Mouse (Mus musculus) liver, embryonic 14.5 days (tissue): ENCODE data around the gene Sfrp2. TPM values are rescaled to one million over a fixed set of nuclear protein-coding genes. Genes with fewer than 3 reads are reported as not detected.
A peak's percentile ranks its signal among the peaks of the same experiment; 100 is the strongest.

Experiments
- ATAC-seq: fragments of 200-750 bp; cut with Nextera tagmentation; 2 replicates; pipeline ENCODE4 v1.8.0; 2017; ENCODE audit warnings: moderate number of reproducible peaks, mild to moderate bottlenecking, moderate library complexity; ENCODE audit not compliant: insufficient read depth
- DNase-seq, 3 experiments: peaks; one replicate each; pipeline ENCODE4 v3.0.0-alpha.2; 2012 to 2013; ENCODE audit warnings: low read depth in 3 of 3, low spot score in 3 of 3
- H3K27ac ChIP-seq: fragments of 300-500 bp; sonication (generic); 2 replicates; pipeline ENCODE4 v1.5.1; 2014; ENCODE audit warnings: moderate library complexity, mild to moderate bottlenecking, control low read depth, inconsistent platforms
- H3K27me3 ChIP-seq: fragments of 300-500 bp; sonication (generic); 2 replicates; pipeline ENCODE4 v1.6.1; 2014; ENCODE audit warnings: mild to moderate bottlenecking, low read length, moderate library complexity; ENCODE audit not compliant: control insufficient read depth, insufficient read depth
- H3K36me3 ChIP-seq: fragments of 300-500 bp; sonication (generic); replicated peaks from 2 replicates; pipeline ENCODE4 v1.6.1; 2014; ENCODE audit warnings: low read depth; ENCODE audit not compliant: control insufficient read depth, insufficient read depth
- H3K4me1 ChIP-seq, 2 experiments: fragments of 200-500 bp in 1 of 2; fragments of 300-500 bp in 1 of 2; sonication (generic) in 1 of 2; replicated peaks; 2 replicates each; pipeline ENCODE4 v1.6.1; 2012 to 2014; ENCODE audit warnings: antibody characterized with exemption in 1 of 2, inconsistent platforms in 1 of 2, low read length in 1 of 2; ENCODE audit not compliant: control insufficient read depth in 2 of 2, insufficient read depth in 2 of 2
- H3K4me2 ChIP-seq: fragments of 300-500 bp; sonication (generic); 2 replicates; pipeline ENCODE4 v1.6.1; 2014; ENCODE audit warnings: low read depth, mild to moderate bottlenecking, control low read depth, moderate library complexity
- H3K4me3 ChIP-seq, 2 experiments: fragments of 200-500 bp in 1 of 2; fragments of 300-500 bp in 1 of 2; sonication (generic) in 1 of 2; 2 replicates each; pipeline ENCODE4 v1.5.1; 2012 to 2014; ENCODE audit warnings: low read depth in 2 of 2, low read length in 2 of 2, mild to moderate bottlenecking in 2 of 2, control low read depth in 1 of 2, inconsistent platforms in 1 of 2, moderate library complexity in 1 of 2; ENCODE audit not compliant: insufficient read depth in 1 of 2
- H3K9ac ChIP-seq: fragments of 300-500 bp; sonication (generic); replicated peaks from 2 replicates; pipeline ENCODE4 v1.6.1; 2014; ENCODE audit warnings: mild to moderate bottlenecking, control low read depth, moderate library complexity
- H3K9me3 ChIP-seq: fragments of 300-500 bp; sonication (generic); 2 replicates; pipeline ENCODE4 v1.6.1; 2016; ENCODE audit warnings: low read length, mixed read lengths; ENCODE audit not compliant: control insufficient read depth
- CTCF ChIP-seq: IDR thresholded peaks from 2 replicates; pipeline ENCODE4 v1.5.1; 2016; ENCODE audit warnings: antibody characterized with exemption, low read depth, control low read depth
- EP300 ChIP-seq: IDR thresholded peaks from 2 replicates; pipeline ENCODE4 v1.6.1; 2016; ENCODE audit warnings: antibody characterized with exemption, low read depth
- WGBS: fragments of 180-500 bp; shearing (Covaris S2); extraction: QIAGEN DNeasy Blood & Tissue Kit; methylation state at CpG from one replicate; pipeline ENCODE4 v1.1.7; 2014; ENCODE audit not compliant: insufficient replicate concordance; 5-methylcytosine and 5-hydroxymethylcytosine counted together
- polyA plus RNA-seq, 2 experiments: library from polyadenylated mRNA; depleted of rRNA in 1 of 2; stranded (reverse) in 1 of 2; unstranded in 1 of 2; fragments of >200 nt; fragmentation: Nextera tagmentation in 1 of 2; extraction: Ambion mirVana in 1 of 2; gene quantifications; 2 replicates each; pipeline versions ENCODE4 v1.2.1 to v1.2.3; 2012 to 2014

The Sfrp2 gene
- polyA plus RNA-seq, 2 experiments, result 1.2 to 1.6 TPM

GRCm38 (mm10) chr3:83791444-83791843 lies 25.3 kb downstream of the Sfrp2 start:
- Histone ChIP-seq H3K27ac (no peak overlapping the region), H3K4me3 (no peak overlapping the region), H3K4me1 (no peaks in the 10 kb centered on the region), H3K4me2 (no peak overlapping the region), H3K27me3 (peaks cover 8% of the 10 kb centered on the region), H3K36me3 (no peaks in the 10 kb centered on the region), H3K9me3 (no peaks in the 10 kb centered on the region), H3K9ac (no peak overlapping the region)
- TF ChIP-seq CTCF, result no peak
- no peak for TF ChIP-seq EP300
- no peak for DNase-seq
- no peak for ATAC-seq
- WGBS, result 43% methylated on average over 3 of the region's 3 CpGs

GRCm38 (mm10) chr3:83797098-83797497 lies 31.0 kb downstream of the Sfrp2 start:
- Histone ChIP-seq H3K9ac (no peak overlapping the region), H3K36me3 (no peaks in the 10 kb centered on the region), H3K4me2 (no peak overlapping the region), H3K4me1 (no peaks in the 10 kb centered on the region), H3K4me3 (no peak overlapping the region), H3K27me3 (no peaks in the 10 kb centered on the region), H3K9me3 (no peaks in the 10 kb centered on the region; the same call in 1 of the 2 replicates), H3K27ac (no peak overlapping the region)
- no peak for DNase-seq
- TF ChIP-seq CTCF, result no peak
- no peak for TF ChIP-seq EP300
- 51% methylated on average over 6 of the region's 6 CpGs for WGBS
- ATAC-seq, result no peak

- Histone ChIP-seq H3K9ac (no peak overlapping the region), H3K9me3 (no peaks in the 10 kb centered on the region; the same call in 1 of the 2 replicates), H3K27me3 (no peaks in the 10 kb centered on the region), H3K27ac (no peak overlapping the region), H3K4me2 (no peak overlapping the region), H3K36me3 (no peaks in the 10 kb centered on the region), H3K4me3 (no peak overlapping the region), H3K4me1 (no peaks in the 10 kb centered on the region)
- DNase-seq (peak in 1 of 3 experiments; percentile 22), ATAC-seq (no peak)
- no peak for TF ChIP-seq EP300
- TF ChIP-seq CTCF, result peak; percentile 74
- 4% methylated on average over 10 of the region's 10 CpGs for WGBS
Observed at GRCm38 (mm10) chr3:83797828-83798227, 31.7 kb downstream of the Sfrp2 start.

- no peaks in the 10 kb centered on the region for H3K36me3 ChIP-seq
- H3K4me1 ChIP-seq, result no peaks in the 10 kb centered on the region
- no peak for DNase-seq
- H3K9ac ChIP-seq, result no peak overlapping the region
- H3K4me2 ChIP-seq, result no peak overlapping the region
- H3K4me3 ChIP-seq, result no peak overlapping the region
- H3K27ac ChIP-seq, result no peak overlapping the region
- H3K9me3 ChIP-seq, result no peaks in the 10 kb centered on the region; the same call in 1 of the 2 replicates
- 62% methylated on average over 7 of the region's 7 CpGs for WGBS
- ATAC-seq, result no peak
- TF ChIP-seq CTCF (no peak), EP300 (no peak)
- no peaks in the 10 kb centered on the region for H3K27me3 ChIP-seq
Observed at GRCm38 (mm10) chr3:83799486-83799885, 33.4 kb downstream of the Sfrp2 start.

- H3K4me3 ChIP-seq, result no peak overlapping the region
- no peaks in the 10 kb centered on the region for H3K36me3 ChIP-seq
- H3K9me3 ChIP-seq, result no peaks in the 10 kb centered on the region; the same call in 1 of the 2 replicates
- no peaks in the 10 kb centered on the region for H3K4me1 ChIP-seq
- 78% methylated on average over 4 of the region's 4 CpGs for WGBS
- H3K4me2 ChIP-seq, result no peak overlapping the region
- H3K27me3 ChIP-seq, result no peaks in the 10 kb centered on the region
- no peak for ATAC-seq
- peak; percentile 62 for TF ChIP-seq CTCF
- no peak for TF ChIP-seq EP300
- H3K27ac ChIP-seq, result no peak overlapping the region
- H3K9ac ChIP-seq, result no peak overlapping the region
- DNase-seq, result no peak
Observed at GRCm38 (mm10) chr3:83801649-83802155, 35.6 kb downstream of the Sfrp2 start.

- TF ChIP-seq EP300 (no peak), CTCF (no peak)
- Histone ChIP-seq H3K27ac (no peak overlapping the region), H3K36me3 (no peaks in the 10 kb centered on the region), H3K9ac (no peak overlapping the region), H3K27me3 (no peaks in the 10 kb centered on the region), H3K4me2 (no peak overlapping the region), H3K4me1 (no peaks in the 10 kb centered on the region), H3K9me3 (no peaks in the 10 kb centered on the region), H3K4me3 (no peak overlapping the region)
- 67% methylated on average over 12 of the region's 12 CpGs for WGBS
- DNase-seq (no peak), ATAC-seq (no peak)
Observed at GRCm38 (mm10) chr3:83808483-83808882, 42.4 kb downstream of the Sfrp2 start.
